Mouse (Mus musculus) MEL-GATA-1-ER (cell line): ENCODE data around the gene Dpep1.

Experiments
- DNase-seq: peaks from one replicate; pipeline ENCODE4 v3.0.0-alpha.2; 2012; ENCODE audit warnings: low read depth; ENCODE audit errors: extremely low read depth

The Dpep1 gene

DNA sequence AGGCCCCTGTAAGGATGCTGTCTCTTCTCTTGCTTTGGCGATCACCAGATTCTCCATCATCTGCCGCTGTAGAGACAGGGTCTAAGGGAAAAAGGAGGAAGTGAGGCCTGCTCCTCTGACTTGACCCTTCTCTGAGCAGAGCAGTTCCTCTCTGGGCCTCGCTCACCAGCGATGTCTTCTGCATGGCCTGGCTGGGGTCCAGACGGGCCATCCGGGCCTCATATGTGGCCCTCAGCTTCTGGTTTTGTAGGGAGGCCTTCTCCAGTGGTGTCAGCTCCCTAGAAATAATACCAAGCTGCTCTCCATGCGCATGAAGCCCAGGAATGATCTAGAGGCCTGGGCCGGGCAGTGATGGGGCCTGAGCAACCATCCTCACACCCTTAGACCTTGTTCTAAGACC is 62.6 kb downstream of the Dpep1 start:
- no peak for DNase-seq

GRCm38 (mm10) chr8:123250940-123251339 is 64.9 kb downstream of the Dpep1 start:
- no peak for DNase-seq
